In the genomic region with DNA sequence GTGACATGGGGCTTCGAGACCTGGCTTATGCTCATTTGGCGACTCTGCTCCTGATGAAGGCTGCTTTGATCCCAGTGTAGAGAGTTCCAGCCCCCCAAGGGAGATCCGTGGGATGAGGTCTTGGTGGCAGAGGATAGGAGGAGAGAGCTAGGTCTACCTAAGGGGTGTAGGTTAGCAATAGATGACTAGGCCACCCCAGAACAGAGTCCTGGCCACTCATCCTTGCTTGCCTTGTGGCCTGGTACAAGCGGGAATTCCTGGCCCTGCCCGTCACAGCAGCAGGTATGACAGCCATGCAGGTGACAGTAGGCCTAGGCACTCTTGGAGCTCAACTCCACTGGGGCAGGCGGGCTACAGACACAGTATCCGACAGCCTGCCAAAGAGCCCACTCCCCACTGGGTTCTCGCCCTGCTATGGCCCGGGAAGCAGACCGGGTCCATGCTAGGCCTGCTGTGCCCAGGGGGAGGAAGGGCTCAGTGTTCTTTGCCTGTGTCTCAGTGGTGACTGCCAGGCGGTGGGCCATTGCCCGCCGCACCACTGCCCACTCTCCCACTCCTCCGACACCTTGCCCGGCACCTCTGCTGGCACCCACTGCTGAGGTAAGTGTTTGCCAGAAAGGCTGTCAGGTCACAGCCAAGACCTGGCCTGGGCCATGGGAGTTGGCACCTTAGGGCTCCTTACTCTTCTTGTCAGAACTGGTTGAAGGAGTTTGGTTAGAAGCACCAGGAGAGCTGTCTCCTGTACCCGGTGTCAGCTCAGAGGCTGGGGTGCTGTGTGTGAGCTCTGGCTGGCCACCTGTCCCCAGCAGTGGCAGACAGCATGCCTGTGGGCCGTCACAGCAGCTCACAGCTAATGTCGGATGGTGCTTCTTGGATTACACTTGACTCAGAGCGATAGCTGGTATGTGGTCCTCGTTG, we compare ENCODE assay signal across 16 mouse cellular contexts. TPM values are rescaled to one million over a fixed set of nuclear protein-coding genes. Genes with fewer than 3 reads are reported as not detected.
DNase-seq lines count a peak whose midpoint lies in the region; ATAC-seq and TF ChIP-seq lines count a peak whose summit lies in the region.
"Had no signal": no experiment of that assay in that cellular context is flagged by ENCODE, and none has a peak within 500 bp of the region (broad histone marks: within the 10 kb centered on the region; RNA-seq: fewer than 3 reads in every experiment).

No protein-coding gene starts in this region.

- peak overlapping the region; percentile 35 for H3K4me3 ChIP-seq in gastrocnemius, adult 2 months
- no peak overlapping the region for H3K4me3 ChIP-seq in C2C12 (ENCODE audit: insufficient read depth, poor library complexity, severe bottlenecking)
- H3K4me3 ChIP-seq in midbrain, embryonic 13.5 days (replicated peaks), result no peak overlapping the region
- H3K4me3 ChIP-seq in kidney, embryonic 14.5 days (ENCODE audit: low read length), result no peak overlapping the region
- H3K4me3 ChIP-seq: liver, embryonic 13.5 days had no signal

- H3K27ac ChIP-seq in gastrocnemius, adult 2 months, result peak overlapping the region; percentile 84
- H3K27ac ChIP-seq in midbrain, embryonic 13.5 days, result no peak overlapping the region
- H3K27ac ChIP-seq in kidney, embryonic 14.5 days (ENCODE audit: low read depth, low read length), result no peak overlapping the region
- H3K27ac ChIP-seq: liver, embryonic 13.5 days had no signal

- H3K36me3 ChIP-seq in C2C12 (ENCODE audit: control insufficient read depth, insufficient read depth), result no peaks in the 10 kb centered on the region
- no peaks in the 10 kb centered on the region for H3K36me3 ChIP-seq in midbrain, embryonic 13.5 days
- H3K36me3 ChIP-seq in kidney, embryonic 14.5 days (ENCODE audit: control insufficient read depth, insufficient read depth, low read length), result no peaks in the 10 kb centered on the region
- H3K36me3 ChIP-seq: G1E; liver, embryonic 13.5 days had no signal

- WGBS in midbrain, embryonic 13.5 days, result 88% methylated on average over 20 of the region's 20 CpGs
- 78% methylated on average over 20 of the region's 20 CpGs for WGBS in kidney, embryonic 14.5 days

- peak; percentile 60 for DNase-seq in gastrocnemius, adult 2 months
- DNase-seq in gastrocnemius, postnatal 25 days, result no peak
- peak; percentile 41 to 46 for DNase-seq in cerebellum, postnatal 14 days
- no peak for DNase-seq in adrenal gland, postnatal 36 days
- DNase-seq: adrenal gland, postnatal 25 days; heart, adult 18-20 months; heart, postnatal 4 days; kidney, adult 2 months; liver, embryonic 13.5 days; lung, postnatal 14 days had no signal

- no peaks in the 10 kb centered on the region for H3K79me2 ChIP-seq in C2C12 (ENCODE audit: control insufficient read depth, insufficient read depth)

- no peak overlapping the region for H3ac ChIP-seq in C2C12 (ENCODE audit: control insufficient read depth, insufficient read length, low read depth)

- no peaks in the 10 kb centered on the region for H3K27me3 ChIP-seq in C2C12 (ENCODE audit: control insufficient read depth, insufficient read depth, insufficient read length)
- H3K27me3 ChIP-seq in midbrain, embryonic 13.5 days, result no peaks in the 10 kb centered on the region
- no peaks in the 10 kb centered on the region for H3K27me3 ChIP-seq in kidney, embryonic 14.5 days (ENCODE audit: control insufficient read depth, insufficient read depth, low read length)
- H3K27me3 ChIP-seq: liver, embryonic 13.5 days had no signal

- H3K4me1 ChIP-seq in midbrain, embryonic 13.5 days (replicated peaks), result peaks cover 96% of the 10 kb centered on the region
- H3K4me1 ChIP-seq in kidney, embryonic 14.5 days (ENCODE audit: control insufficient read depth, insufficient read depth, low read length), result peaks cover 55% of the 10 kb centered on the region

- intact Hi-C loops in gastrocnemius, adult 2 months (cut with DNase I), result no loop called here

- no peak overlapping the region for H3K4me2 ChIP-seq in midbrain, embryonic 13.5 days (replicated peaks)
- H3K4me2 ChIP-seq in kidney, embryonic 14.5 days (replicated peaks; ENCODE audit: low read depth, low read length), result no peak overlapping the region
- H3K4me2 ChIP-seq: liver, embryonic 13.5 days had no signal

- peak overlapping the region; percentile 24; the same call in 1 of the 2 replicates for H3K9ac ChIP-seq in midbrain, embryonic 13.5 days (replicated peaks)
- H3K9ac ChIP-seq in kidney, embryonic 14.5 days (ENCODE audit: low read depth, low read length), result no peak overlapping the region
- H3K9ac ChIP-seq: liver, embryonic 13.5 days had no signal

- H3K79me3 ChIP-seq in C2C12 (ENCODE audit: low read depth), result no peaks in the 10 kb centered on the region

- TF ChIP-seq CTCF in gastrocnemius, adult 2 months (IDR thresholded peaks at IDR 0.05), result no peak
- no peak for TF ChIP-seq CTCF in C2C12 (IDR thresholded peaks at IDR 0.05; ENCODE audit: control insufficient read depth, insufficient read depth, insufficient read length)

- ATAC-seq in midbrain, embryonic 13.5 days, result no peak
- ATAC-seq in erythroid progenitor cell, adult 5-6 weeks (replicated peaks; ENCODE audit: low FRiP score, poor library complexity, severe bottlenecking), result no peak
- no peak for ATAC-seq in kidney, embryonic 14.5 days (ENCODE audit: low FRiP score, low TSS enrichment)

- no peaks in the 10 kb centered on the region for H3K9me3 ChIP-seq in midbrain, embryonic 13.5 days
- no peaks in the 10 kb centered on the region for H3K9me3 ChIP-seq in kidney, embryonic 14.5 days (ENCODE audit: control insufficient read depth, low read length)
- H3K9me3 ChIP-seq: G1E; liver, embryonic 13.5 days had no signal

TF ChIP-seq in C2C12, 6 proteins besides CTCF, POLR2A, EP300 and RAD21:
- TF ChIP-seq MAX (IDR thresholded peaks at IDR 0.05) (no peak), MYOD1 (IDR thresholded peaks at IDR 0.05; ENCODE audit: control insufficient read depth, insufficient read length, low read depth) (peak; percentile 67)

RNA-seq across cellular contexts. Expression of a gene that starts 14.8 kb away (rescaled TPM):
- 10 to 100 TPM in 1 of 2 experiments, 1 to 10 TPM in 1; 9.9 to 10.1 TPM for total RNA-seq in gastrocnemius, adult 2 months (2021)
- 10 to 100 TPM in 1 of 2 experiments, 1 to 10 TPM in 1; 8.3 to 11.6 TPM for total RNA-seq in gastrocnemius, postnatal 25 days (2021)
- 10.5 TPM for polyA plus RNA-seq in C2C12 (2012; fragmentation: generic; extraction: Trizol)
- 70.8 and 82.0 TPM in 2 replicates for polyA plus RNA-seq in midbrain, embryonic 13.5 days (2015; fragmentation: Nextera tagmentation; extraction: Ambion mirVana)
- total RNA-seq in erythroid progenitor cell, adult 5-6 weeks (2015; ENCODE audit: low replicate concordance), result 0.36 and 0.84 TPM in 2 replicates
- total RNA-seq in erythroid progenitor cell, adult 5-6 weeks (2017; ENCODE audit: low replicate concordance), result 0.90 and 0.98 TPM in 2 replicates
- 23.7 and 26.6 TPM in 2 replicates for polyA plus RNA-seq in kidney, embryonic 14.5 days (2014; fragmentation: Nextera tagmentation; extraction: Ambion mirVana)
- 10 to 100 TPM; 23.3 to 27.9 TPM for total RNA-seq in adrenal gland, postnatal 36 days (2021)

RNA-seq across cellular contexts. Expression of a gene that starts 21.8 kb away (rescaled TPM):
- under 1 TPM in 1 of 2 experiments, not detected in 1; 0.98 TPM for total RNA-seq in gastrocnemius, adult 2 months (2021)
- 1 to 10 TPM in 1 of 2 experiments, under 1 TPM in 1; 0.88 to 1.2 TPM for total RNA-seq in gastrocnemius, postnatal 25 days (2021)
- not detected for polyA plus RNA-seq in C2C12 (2012; fragmentation: generic; extraction: Trizol)
- 1.0 and 1.5 TPM in 2 replicates for polyA plus RNA-seq in midbrain, embryonic 13.5 days (2015; fragmentation: Nextera tagmentation; extraction: Ambion mirVana)
- not detected in 2 replicates for total RNA-seq in erythroid progenitor cell, adult 5-6 weeks (2015; ENCODE audit: low replicate concordance)
- not detected in 2 replicates for total RNA-seq in erythroid progenitor cell, adult 5-6 weeks (2017; ENCODE audit: low replicate concordance)
- polyA plus RNA-seq in kidney, embryonic 14.5 days (2014; fragmentation: Nextera tagmentation; extraction: Ambion mirVana), result 2.7 and 9.9 TPM in 2 replicates
- 1 to 10 TPM; 2.6 to 3.3 TPM for total RNA-seq in adrenal gland, postnatal 36 days (2021)
- total RNA-seq: G1E had no signal
- polyA plus RNA-seq: G1E had no signal

RNA-seq across cellular contexts. Expression of a gene that starts 31.0 kb away (rescaled TPM):
- total RNA-seq in gastrocnemius, adult 2 months (2021), result 1 to 10 TPM in 1 of 2 experiments, under 1 TPM in 1; 0.56 to 1.1 TPM
- total RNA-seq in gastrocnemius, postnatal 25 days (2021), result 1 to 10 TPM in 1 of 2 experiments, under 1 TPM in 1; 0.54 to 1.0 TPM
- not detected for polyA plus RNA-seq in C2C12 (2012; fragmentation: generic; extraction: Trizol)
- 0.54 and 1.4 TPM in 2 replicates for polyA plus RNA-seq in midbrain, embryonic 13.5 days (2015; fragmentation: Nextera tagmentation; extraction: Ambion mirVana)
- 2.9 TPM in 1 of 2 replicates, not detected in the other for total RNA-seq in erythroid progenitor cell, adult 5-6 weeks (2015; ENCODE audit: low replicate concordance)
- total RNA-seq in erythroid progenitor cell, adult 5-6 weeks (2017; ENCODE audit: low replicate concordance), result 0.39 and 4.9 TPM in 2 replicates
- 2.7 and 3.5 TPM in 2 replicates for polyA plus RNA-seq in kidney, embryonic 14.5 days (2014; fragmentation: Nextera tagmentation; extraction: Ambion mirVana)
- total RNA-seq in adrenal gland, postnatal 36 days (2021), result 1 to 10 TPM; 3.7 to 4.3 TPM
- total RNA-seq: G1E had no signal
- polyA plus RNA-seq: G1E had no signal

RNA-seq across cellular contexts. Expression of a gene that starts 35.5 kb away (rescaled TPM):
- total RNA-seq in gastrocnemius, adult 2 months (2021), result not detected
- not detected for total RNA-seq in gastrocnemius, postnatal 25 days (2021)
- polyA plus RNA-seq in C2C12 (2012; fragmentation: generic; extraction: Trizol), result not detected
- polyA plus RNA-seq in midbrain, embryonic 13.5 days (2015; fragmentation: Nextera tagmentation; extraction: Ambion mirVana), result 0.07 and 0.13 TPM in 2 replicates
- total RNA-seq in erythroid progenitor cell, adult 5-6 weeks (2015; ENCODE audit: low replicate concordance), result not detected in 2 replicates
- total RNA-seq in erythroid progenitor cell, adult 5-6 weeks (2017; ENCODE audit: low replicate concordance), result not detected in 2 replicates
- not detected in 2 replicates for polyA plus RNA-seq in kidney, embryonic 14.5 days (2014; fragmentation: Nextera tagmentation; extraction: Ambion mirVana)
- not detected for total RNA-seq in adrenal gland, postnatal 36 days (2021)
- total RNA-seq: G1E; heart, adult 18-20 months; heart, postnatal 4 days; left cerebral cortex, postnatal 14 days had no signal
- polyA plus RNA-seq: G1E; kidney, adult 2 months had no signal

RNA-seq across cellular contexts. Expression of a gene that starts 55.9 kb away (rescaled TPM):
- total RNA-seq in gastrocnemius, adult 2 months (2021), result 1 to 10 TPM; 7.2 to 8.0 TPM
- 1 to 10 TPM; 7.3 to 7.6 TPM for total RNA-seq in gastrocnemius, postnatal 25 days (2021)
- 28.1 TPM for polyA plus RNA-seq in C2C12 (2012; fragmentation: generic; extraction: Trizol)
- polyA plus RNA-seq in midbrain, embryonic 13.5 days (2015; fragmentation: Nextera tagmentation; extraction: Ambion mirVana), result 51.0 and 51.6 TPM in 2 replicates
- total RNA-seq in erythroid progenitor cell, adult 5-6 weeks (2015; ENCODE audit: low replicate concordance), result 17.2 and 22.3 TPM in 2 replicates
- 11.0 and 15.3 TPM in 2 replicates for total RNA-seq in erythroid progenitor cell, adult 5-6 weeks (2017; ENCODE audit: low replicate concordance)
- polyA plus RNA-seq in kidney, embryonic 14.5 days (2014; fragmentation: Nextera tagmentation; extraction: Ambion mirVana), result 31.1 and 35.8 TPM in 2 replicates
- 10 to 100 TPM; 17.5 to 19.5 TPM for total RNA-seq in adrenal gland, postnatal 36 days (2021)

Comparison
In these comparisons a context has a peak if more than half of its experiments do, and no peak if none do; other contexts are left out.
1. DNase-seq: peak in gastrocnemius, adult 2 months (single experiment) and cerebellum, postnatal 14 days (2 of 2); none in gastrocnemius, postnatal 25 days (single experiment) and adrenal gland, postnatal 36 days (0 of 2).
2. RNA of a gene that starts 14.8 kb away (total RNA-seq): 23.3 to 27.9 TPM in adrenal gland, postnatal 36 days, 8.3 to 11.6 TPM in gastrocnemius, postnatal 25 days and 9.9 to 10.1 TPM in gastrocnemius, adult 2 months; 0.36 to 0.98 TPM in erythroid progenitor cell, adult 5-6 weeks; every median in the first group is over 4 times any median in the second.